Mouse (Mus musculus): Measurements from ENCODE around the gene Pan2. TPM values are rescaled to one million over a fixed set of nuclear protein-coding genes. Genes with fewer than 3 reads are reported as not detected.

The Pan2 gene
- polyA plus RNA-seq, 1 experiment, result 5.0 TPM

DNA sequence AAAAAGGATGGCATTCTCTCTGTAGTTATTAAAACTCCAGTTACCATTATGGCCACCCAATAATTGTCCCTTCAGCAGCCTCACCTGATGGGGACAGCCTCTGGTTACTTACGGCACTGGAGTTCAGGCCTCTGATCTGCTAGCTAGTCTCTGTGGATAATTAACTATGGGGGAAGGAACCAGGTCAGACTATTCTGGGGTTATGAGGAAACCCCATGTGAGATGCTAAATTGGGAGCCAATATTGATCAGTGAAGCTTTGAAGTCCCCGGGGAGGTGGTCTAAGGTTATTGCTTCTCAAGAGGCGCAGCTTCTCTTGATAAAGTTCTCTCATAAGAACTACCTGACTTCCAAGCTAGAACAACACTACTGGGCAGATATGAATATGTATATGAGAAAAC lies 33.1 kb downstream of the Pan2 start:
- Histone ChIP-seq H3K79me3 (ENCODE audit: low read depth) (peaks cover 36% of the 10 kb centered on the region), H3K36me3 (ENCODE audit: control insufficient read depth, insufficient read depth) (peaks cover 25% of the 10 kb centered on the region), H3K27me3 (ENCODE audit: control insufficient read depth, insufficient read depth, insufficient read length) (no peaks in the 10 kb centered on the region), H3K79me2 (ENCODE audit: control insufficient read depth, insufficient read depth) (peaks cover 40% of the 10 kb centered on the region), H3K4me3 (ENCODE audit: insufficient read depth, poor library complexity, severe bottlenecking) (no peak overlapping the region), H3ac (ENCODE audit: control insufficient read depth, insufficient read length, low read depth) (no peak overlapping the region)
- TF ChIP-seq USF1 (IDR thresholded peaks at IDR 0.05; ENCODE audit: low read depth), result no peak
- TF ChIP-seq MYOG (IDR thresholded peaks at IDR 0.05; ENCODE audit: control insufficient read depth, extremely low read depth, insufficient read length), result no peak
- TF ChIP-seq CTCF (IDR thresholded peaks at IDR 0.05; ENCODE audit: control insufficient read depth, insufficient read depth, insufficient read length), result no peak
- no peak for TF ChIP-seq MYOD1 (IDR thresholded peaks at IDR 0.05; ENCODE audit: control insufficient read depth, insufficient read length, low read depth)
- no peak for TF ChIP-seq FOSL1 (IDR thresholded peaks at IDR 0.05; ENCODE audit: insufficient read depth, low read length, poor library complexity, severe bottlenecking)
- TF ChIP-seq MAX (IDR thresholded peaks at IDR 0.05), result no peak
- TF ChIP-seq CEBPB (IDR thresholded peaks at IDR 0.05; ENCODE audit: low read depth), result no peak

DNA sequence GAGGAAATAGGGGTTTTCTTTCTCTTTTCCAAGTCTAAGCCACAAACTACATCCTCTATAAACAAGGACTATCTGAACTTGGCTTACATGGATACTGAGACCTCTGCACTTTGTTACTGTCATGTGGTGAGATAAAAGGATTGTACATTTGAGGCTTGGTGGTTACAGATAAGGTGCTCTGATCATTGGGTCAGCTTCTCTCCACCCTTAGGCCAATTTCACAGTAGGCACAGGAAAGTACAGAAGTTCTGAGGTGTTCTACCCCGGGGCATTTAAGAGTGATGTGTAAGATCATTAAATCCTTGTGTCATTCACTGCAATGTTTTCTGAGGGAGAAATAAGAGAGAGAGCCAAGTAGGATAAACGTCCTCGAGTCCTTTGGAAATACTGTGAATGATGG lies 33.5 kb downstream of the Pan2 start:
- TF ChIP-seq CEBPB (IDR thresholded peaks at IDR 0.05; ENCODE audit: low read depth) (no peak), MYOG (IDR thresholded peaks at IDR 0.05; ENCODE audit: control insufficient read depth, extremely low read depth, insufficient read length) (no peak), USF1 (IDR thresholded peaks at IDR 0.05; ENCODE audit: low read depth) (no peak), MAX (IDR thresholded peaks at IDR 0.05) (no peak), CTCF (IDR thresholded peaks at IDR 0.05; ENCODE audit: control insufficient read depth, insufficient read depth, insufficient read length) (no peak), MYOD1 (IDR thresholded peaks at IDR 0.05; ENCODE audit: control insufficient read depth, insufficient read length, low read depth) (no peak), FOSL1 (IDR thresholded peaks at IDR 0.05; ENCODE audit: insufficient read depth, low read length, poor library complexity, severe bottlenecking) (no peak)
- Histone ChIP-seq H3K79me3 (ENCODE audit: low read depth) (peaks cover 40% of the 10 kb centered on the region), H3ac (ENCODE audit: control insufficient read depth, insufficient read length, low read depth) (peak overlapping the region; percentile 42), H3K4me3 (ENCODE audit: insufficient read depth, poor library complexity, severe bottlenecking) (no peak overlapping the region), H3K27me3 (ENCODE audit: control insufficient read depth, insufficient read depth, insufficient read length) (no peaks in the 10 kb centered on the region), H3K36me3 (ENCODE audit: control insufficient read depth, insufficient read depth) (peaks cover 29% of the 10 kb centered on the region), H3K79me2 (ENCODE audit: control insufficient read depth, insufficient read depth) (peaks cover 44% of the 10 kb centered on the region)

DNA sequence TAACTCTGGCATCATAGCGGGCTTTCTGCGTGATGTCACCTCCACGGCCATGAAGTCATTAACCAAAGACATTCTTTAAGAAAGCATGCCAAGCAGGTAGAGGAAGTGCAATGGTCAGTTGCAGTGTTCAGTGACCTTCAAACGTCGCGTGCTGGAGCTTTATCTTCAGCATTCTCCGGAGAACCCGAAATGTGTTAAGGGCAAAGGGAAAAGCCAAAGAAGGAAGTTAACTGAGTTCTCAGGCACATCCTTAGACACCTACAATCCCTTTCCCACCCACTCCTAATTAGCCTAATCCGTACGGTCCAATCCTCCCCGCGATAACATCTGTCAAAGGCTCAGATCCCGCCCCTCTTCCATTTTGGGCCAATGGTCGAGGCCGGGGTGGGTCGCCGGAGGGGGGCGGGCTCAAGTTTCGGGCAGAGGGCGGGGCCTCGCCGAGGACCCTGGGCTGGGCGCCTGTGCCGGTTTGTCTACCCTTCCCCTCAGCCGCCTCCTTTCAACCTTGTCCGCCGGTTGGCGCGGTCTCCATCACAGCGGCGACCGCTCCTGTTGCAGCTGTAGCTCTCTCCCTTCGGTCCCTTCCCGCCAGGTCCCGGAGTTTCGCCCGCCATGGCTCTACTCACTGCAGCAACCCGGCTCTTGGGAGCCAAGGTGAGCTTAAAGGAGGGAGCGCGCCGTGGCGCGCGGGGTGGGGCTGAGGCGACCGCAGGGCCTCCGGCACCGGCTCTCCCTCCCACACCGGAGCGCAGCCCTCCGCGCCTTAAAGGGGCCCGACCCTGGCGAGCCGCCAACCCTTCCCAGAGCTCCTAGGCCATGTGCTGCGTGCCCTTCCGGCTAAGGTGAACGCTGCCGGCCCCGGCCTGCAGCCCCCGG lies 34.4 kb downstream of the Pan2 start, which contains the start of gene Cs:
Cs (plus strand) TSS at position 429 of the 876 bp plus-strand sequence.
- Histone ChIP-seq H3K27me3 (ENCODE audit: control insufficient read depth, insufficient read depth, insufficient read length) (no peaks in the 10 kb centered on the region), H3ac (ENCODE audit: control insufficient read depth, insufficient read length, low read depth) (peak within 1 kb of the TSS; percentile 90), H3K36me3 (ENCODE audit: control insufficient read depth, insufficient read depth) (peaks cover 39% of the 10 kb centered on the region), H3K79me2 (ENCODE audit: control insufficient read depth, insufficient read depth) (peaks cover 54% of the 10 kb centered on the region), H3K4me3 (ENCODE audit: insufficient read depth, poor library complexity, severe bottlenecking) (peak within 1 kb of the TSS; percentile 92), H3K79me3 (ENCODE audit: low read depth) (peaks cover 50% of the 10 kb centered on the region)
- TF ChIP-seq MYOD1 (IDR thresholded peaks at IDR 0.05; ENCODE audit: control insufficient read depth, insufficient read length, low read depth) (no peak), MAX (IDR thresholded peaks at IDR 0.05) (peak; percentile 56)

DNA sequence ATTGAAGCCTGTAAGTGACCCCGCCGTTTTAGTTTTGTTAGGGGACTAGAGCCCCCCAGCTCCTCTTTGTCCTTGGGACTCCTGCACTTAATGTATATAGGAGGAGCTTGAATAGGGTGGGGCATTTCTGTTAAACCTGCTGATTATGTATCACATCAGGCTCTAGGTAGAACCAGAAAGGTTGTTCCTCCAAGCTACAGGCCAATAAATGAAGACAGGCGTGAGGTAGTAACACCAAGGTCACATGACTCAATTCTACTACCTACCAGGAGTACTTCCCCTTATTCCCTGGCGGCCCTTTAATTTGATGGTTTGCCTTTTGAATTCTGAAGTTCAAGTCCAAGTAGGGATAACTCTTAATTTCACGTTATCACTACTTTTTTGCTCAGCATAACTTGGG lies 35.3 kb downstream of the Pan2 start:
- Histone ChIP-seq H3K27me3 (ENCODE audit: control insufficient read depth, insufficient read depth, insufficient read length) (no peaks in the 10 kb centered on the region), H3K4me3 (ENCODE audit: insufficient read depth, poor library complexity, severe bottlenecking) (peak overlapping the region; percentile 92), H3K79me3 (ENCODE audit: low read depth) (peaks cover 59% of the 10 kb centered on the region), H3K79me2 (ENCODE audit: control insufficient read depth, insufficient read depth) (peaks cover 62% of the 10 kb centered on the region), H3K36me3 (ENCODE audit: control insufficient read depth, insufficient read depth) (peaks cover 44% of the 10 kb centered on the region), H3ac (ENCODE audit: control insufficient read depth, insufficient read length, low read depth) (peak overlapping the region; percentile 90)
- TF ChIP-seq USF1 (IDR thresholded peaks at IDR 0.05; ENCODE audit: low read depth) (peak; percentile 90), CEBPB (IDR thresholded peaks at IDR 0.05; ENCODE audit: low read depth) (no peak)

DNA sequence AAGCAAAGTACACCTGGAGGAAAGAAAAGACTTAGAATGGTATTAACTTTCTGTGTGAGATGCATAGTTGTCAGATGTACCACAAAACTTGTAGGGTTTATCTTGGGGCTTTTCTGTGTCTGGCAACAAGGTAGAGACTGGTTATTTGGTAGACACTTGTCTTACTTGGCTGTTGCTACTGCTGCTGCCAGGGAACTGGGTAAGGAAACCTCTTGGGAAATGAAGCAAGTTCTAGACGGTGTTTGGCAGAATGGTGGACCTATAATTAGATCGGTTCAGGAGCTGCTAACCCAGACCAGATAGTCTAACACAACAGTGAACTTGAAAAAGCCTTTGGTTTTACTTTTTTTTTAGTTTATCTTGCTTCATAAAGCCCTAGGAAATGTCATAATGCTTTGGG lies 35.8 kb downstream of the Pan2 start:
- no peaks in the 10 kb centered on the region for H3K27me3 ChIP-seq (ENCODE audit: control insufficient read depth, insufficient read depth, insufficient read length)
- H3ac ChIP-seq (ENCODE audit: control insufficient read depth, insufficient read length, low read depth), result peak overlapping the region; percentile 20
- no peak for TF ChIP-seq USF1 (IDR thresholded peaks at IDR 0.05; ENCODE audit: low read depth)
- no peak for TF ChIP-seq MYOG (IDR thresholded peaks at IDR 0.05; ENCODE audit: control insufficient read depth, extremely low read depth, insufficient read length)
- no peak for TF ChIP-seq CEBPB (IDR thresholded peaks at IDR 0.05; ENCODE audit: low read depth)
- TF ChIP-seq CTCF (IDR thresholded peaks at IDR 0.05; ENCODE audit: control insufficient read depth, insufficient read depth, insufficient read length), result no peak
- TF ChIP-seq FOSL1 (IDR thresholded peaks at IDR 0.05; ENCODE audit: insufficient read depth, low read length, poor library complexity, severe bottlenecking), result no peak
- TF ChIP-seq MAX (IDR thresholded peaks at IDR 0.05), result no peak
- peaks cover 64% of the 10 kb centered on the region for H3K79me3 ChIP-seq (ENCODE audit: low read depth)
- peak overlapping the region; percentile 92 for H3K4me3 ChIP-seq (ENCODE audit: insufficient read depth, poor library complexity, severe bottlenecking)
- peaks cover 44% of the 10 kb centered on the region for H3K36me3 ChIP-seq (ENCODE audit: control insufficient read depth, insufficient read depth)
- H3K79me2 ChIP-seq (ENCODE audit: control insufficient read depth, insufficient read depth), result peaks cover 68% of the 10 kb centered on the region

DNA sequence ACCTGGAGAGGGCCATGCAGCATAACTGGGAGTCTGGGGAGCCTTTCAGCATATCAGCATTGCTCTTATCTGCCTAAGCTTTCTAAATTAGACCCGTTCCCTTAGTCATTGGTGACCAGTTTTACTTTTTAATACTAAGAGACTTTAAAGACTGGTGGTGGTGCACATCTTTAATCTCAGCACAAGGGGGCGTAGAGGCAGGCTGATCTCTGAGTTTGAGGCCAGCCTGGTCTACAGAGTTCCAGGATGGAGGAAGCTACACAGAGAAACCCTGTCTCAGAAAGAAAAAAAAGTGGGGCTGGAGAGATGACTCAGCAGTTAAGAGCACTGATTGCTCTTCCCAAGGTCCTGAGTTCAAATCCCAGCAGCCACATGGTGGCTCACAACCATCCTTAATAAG lies 37.1 kb downstream of the Pan2 start:
- peaks cover 78% of the 10 kb centered on the region for H3K79me2 ChIP-seq (ENCODE audit: control insufficient read depth, insufficient read depth)
- H3K79me3 ChIP-seq (ENCODE audit: low read depth), result peaks cover 64% of the 10 kb centered on the region
- TF ChIP-seq USF1 (IDR thresholded peaks at IDR 0.05; ENCODE audit: low read depth), result no peak
- no peak for TF ChIP-seq CEBPB (IDR thresholded peaks at IDR 0.05; ENCODE audit: low read depth)
- TF ChIP-seq MYOG (IDR thresholded peaks at IDR 0.05; ENCODE audit: control insufficient read depth, extremely low read depth, insufficient read length), result no peak
- no peak for TF ChIP-seq FOSL1 (IDR thresholded peaks at IDR 0.05; ENCODE audit: insufficient read depth, low read length, poor library complexity, severe bottlenecking)
- no peak for TF ChIP-seq MAX (IDR thresholded peaks at IDR 0.05)
- no peak for TF ChIP-seq CTCF (IDR thresholded peaks at IDR 0.05; ENCODE audit: control insufficient read depth, insufficient read depth, insufficient read length)
- no peak for TF ChIP-seq MYOD1 (IDR thresholded peaks at IDR 0.05; ENCODE audit: control insufficient read depth, insufficient read length, low read depth)
- no peak overlapping the region for H3K4me3 ChIP-seq (ENCODE audit: insufficient read depth, poor library complexity, severe bottlenecking)
- H3K36me3 ChIP-seq (ENCODE audit: control insufficient read depth, insufficient read depth), result peaks cover 44% of the 10 kb centered on the region
- H3K27me3 ChIP-seq (ENCODE audit: control insufficient read depth, insufficient read depth, insufficient read length), result no peaks in the 10 kb centered on the region
- H3ac ChIP-seq (ENCODE audit: control insufficient read depth, insufficient read length, low read depth), result no peak overlapping the region

Data from C2C12 (cell line).